Mouse (Mus musculus): ENCODE measurements at regions not wholly inside any gene's neighbourhood (a gene's known extent, or its start where the extent isn't known, plus 50 kb on each side); places are given as distances from the start of the nearest gene placed in this dataset.

- TF ChIP-seq MAX (IDR thresholded peaks at IDR 0.05; ENCODE audit: low read depth) (no peak), POLR2A (IDR thresholded peaks at IDR 0.05; ENCODE audit: insufficient read length, low read depth) (no peak), E2F4 (IDR thresholded peaks at IDR 0.05; ENCODE audit: insufficient read depth) (no peak), USF1 (IDR thresholded peaks at IDR 0.05; ENCODE audit: low read depth) (no peak), TCF12 (IDR thresholded peaks at IDR 0.05; ENCODE audit: insufficient read depth, poor library complexity, severe bottlenecking) (no peak), MYOG (IDR thresholded peaks at IDR 0.05; ENCODE audit: control insufficient read depth in 1 of 3, insufficient read depth in 1 of 3, insufficient read length in 2 of 3, low read depth in 2 of 3) (no peak), TCF3 (IDR thresholded peaks at IDR 0.05; ENCODE audit: insufficient read length, low read depth) (no peak), MYOD1 (IDR thresholded peaks at IDR 0.05; ENCODE audit: control insufficient read depth in 1 of 3, insufficient read length in 2 of 3, low read depth in 2 of 3) (no peak)
These were observed 135.6 kb upstream of the Tenm4 start for GRCm38 (mm10) chr7:96035456-96035855.
